Mouse (Mus musculus) small intestine, adult 2 months (tissue): Measurements from ENCODE around the gene Ccdc8.

ENCODE experiments used
- CTCF ChIP-seq: fragments of 200-500 bp; IDR thresholded peaks from 2 replicates; pipeline ENCODE4 v1.5.1; 2012; ENCODE audit warnings: low read depth, mild to moderate bottlenecking, control low read depth, inconsistent platforms, low read length, moderate library complexity, mixed read lengths; ENCODE audit not compliant: insufficient replicate concordance, insufficient read length; ENCODE audit errors: extremely low read depth
- POLR2A ChIP-seq: fragments of 200-500 bp; IDR thresholded peaks from 2 replicates; pipeline ENCODE4 v1.6.1; 2012; ENCODE audit warnings: low read depth, mild to moderate bottlenecking, control low read depth, inconsistent platforms, low read length, moderate library complexity

DNA sequence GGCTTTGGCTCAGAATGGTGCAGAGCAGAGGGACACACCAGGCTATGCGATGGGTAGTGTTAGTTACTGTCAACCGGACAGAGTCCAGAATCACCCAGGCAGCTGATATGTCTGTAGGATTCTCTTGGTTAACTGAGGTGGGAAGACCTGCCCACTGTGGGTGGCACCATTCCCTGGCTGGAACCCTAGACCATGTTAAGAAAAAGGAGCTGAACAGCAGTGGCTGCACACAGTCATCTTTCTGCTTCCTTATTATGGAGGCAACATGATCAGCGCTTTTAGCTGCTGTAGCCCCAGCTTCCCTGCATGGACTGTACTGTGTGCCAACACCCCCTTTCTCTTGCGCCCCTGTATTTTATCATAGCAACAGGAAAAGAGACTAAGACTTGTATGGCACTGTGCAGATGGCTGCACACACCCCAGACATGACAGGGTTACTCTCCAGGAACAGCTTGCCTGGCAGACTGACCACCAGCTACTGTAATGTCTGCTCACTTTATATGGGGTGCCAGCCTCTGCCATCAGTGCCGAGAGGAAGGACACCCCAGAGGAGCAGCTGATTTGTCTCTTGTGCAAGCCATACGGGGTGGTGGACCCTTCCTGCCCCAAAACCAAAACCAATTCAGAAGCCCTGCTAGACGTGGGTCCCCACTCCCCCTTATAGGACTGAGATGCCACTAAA, 19.5 kb downstream of the Ccdc8 start:
- TF ChIP-seq POLR2A: no peak
- no peak for TF ChIP-seq CTCF
